Mouse (Mus musculus): ENCODE data around the gene Tnfsf12. TPM values are rescaled to one million over a fixed set of nuclear protein-coding genes. Genes with fewer than 3 reads are reported as not detected.
A peak's percentile ranks its signal among the peaks of the same experiment; 100 is the strongest.

Gene Tnfsf12
- total RNA-seq, 2 experiments from 2014 or later, result 6.7 to 8.3 TPM

- no peak for DNase-seq (ENCODE audit: low spot score in 2 of 2)
These were observed 38.8 kb downstream of the Tnfsf12 start for GRCm38 (mm10) chr11:69656617-69657461.

- no peak for DNase-seq (ENCODE audit: low spot score in 2 of 2)
These were observed 39.6 kb downstream of the Tnfsf12 start for GRCm38 (mm10) chr11:69656065-69656455.

GRCm38 (mm10) chr11:69655264-69656064 is 40.2 kb downstream of the Tnfsf12 start, which contains the start of gene Sox15:
Gene Sox15 (plus strand): TSS chr11:69655314.
- DNase-seq (ENCODE audit: low spot score in 2 of 2), result peak; percentile 71 to 82

- DNase-seq (ENCODE audit: low spot score in 2 of 2), result no peak
These were observed 40.9 kb downstream of the Tnfsf12 start for GRCm38 (mm10) chr11:69654760-69655159.

GRCm38 (mm10) chr11:69653399-69653798 is 42.2 kb downstream of the Tnfsf12 start:
- DNase-seq (ENCODE audit: low spot score in 2 of 2), result no peak

- DNase-seq (ENCODE audit: low spot score in 2 of 2), result no peak
These were observed 49.8 kb downstream of the Tnfsf12 start for GRCm38 (mm10) chr11:69645860-69646259.

Small RNAs within 50 kb of the gene (microRNA-seq; reads per million reads assigned to microRNA genes)
- gene Mir1934, result 6.9 to 7.6 reads per million in 2 experiments

Other genes with a start within 250 kb of the Tnfsf12 start
- gene Dnah2, start 146.7 kb downstream of the Tnfsf12 start, total RNA-seq (2021), result 1 to 10 TPM; 8.0 to 8.6 TPM
- gene Efnb3, start 135.6 kb downstream of the Tnfsf12 start, total RNA-seq (2021), result 100 to 1,000 TPM; 203 to 217 TPM
- gene Wrap53, start 115.6 kb downstream of the Tnfsf12 start, total RNA-seq (2021), result 10 to 100 TPM in 1 of 2 experiments, 1 to 10 TPM in 1; 7.7 to 10.6 TPM
- 10 to 100 TPM; 31.4 to 31.8 TPM for gene Trp53, start 115.5 kb downstream of the Tnfsf12 start, total RNA-seq (2021)
- 100 to 1,000 TPM; 456 to 463 TPM for gene Atp1b2, start 89.9 kb downstream of the Tnfsf12 start, total RNA-seq (2021)
- not detected for gene Shbg, start 77.9 kb downstream of the Tnfsf12 start, total RNA-seq (2021)
- 10 to 100 TPM; 15.0 to 17.1 TPM for gene Sat2, start 73.8 kb downstream of the Tnfsf12 start, total RNA-seq (2021)
- 100 to 1,000 TPM in 1 of 2 experiments, 10 to 100 TPM in 1; 99.2 to 103 TPM for gene Fxr2, start 62.9 kb downstream of the Tnfsf12 start, total RNA-seq (2021)
- not detected for gene Sox15, start 40.5 kb downstream of the Tnfsf12 start, total RNA-seq (2021)
- gene Mpdu1, start 33.2 kb downstream of the Tnfsf12 start, total RNA-seq (2021), result 10 to 100 TPM; 85.9 to 89.9 TPM
- 10 to 100 TPM in 1 of 2 experiments, 1 to 10 TPM in 1; 8.4 to 11.5 TPM for gene Cd68, start 29.7 kb downstream of the Tnfsf12 start, total RNA-seq (2021)
- gene Eif4a1, start 23.4 kb downstream of the Tnfsf12 start, total RNA-seq (2021), result 100 to 1,000 TPM; 492 to 501 TPM
- 10 to 100 TPM; 88.0 to 98.7 TPM for gene Senp3, start 13.8 kb downstream of the Tnfsf12 start, total RNA-seq (2021)
- gene Tnfsf13, start 10.1 kb downstream of the Tnfsf12 start, total RNA-seq (2021), result 1 to 10 TPM; 1.1 to 1.2 TPM
- under 1 TPM; 0.69 to 0.76 TPM for gene Tnfsfm13, start 249 bp upstream of the Tnfsf12 start, total RNA-seq (2021)
- 10 to 100 TPM; 55.6 to 59.4 TPM for gene Polr2a, start 62.8 kb upstream of the Tnfsf12 start, total RNA-seq (2021)
- under 1 TPM in 1 of 2 experiments, not detected in 1; 0.22 TPM for gene Slc35g3, start 66.1 kb upstream of the Tnfsf12 start, total RNA-seq (2021)
- gene Zbtb4, start 70.1 kb upstream of the Tnfsf12 start, total RNA-seq (2021), result 10 to 100 TPM; 69.7 to 72.8 TPM
- 1 to 10 TPM; 1.1 to 1.6 TPM for gene Chrnb1, start 100.1 kb upstream of the Tnfsf12 start, total RNA-seq (2021)
- gene Fgf11, start 106.0 kb upstream of the Tnfsf12 start, total RNA-seq (2021), result 10 to 100 TPM; 26.8 to 26.9 TPM
- gene Tmem102, start 109.8 kb upstream of the Tnfsf12 start, total RNA-seq (2021), result not detected
- gene Gm39566, start 119.4 kb upstream of the Tnfsf12 start, total RNA-seq (2021), result not detected
- gene Spem2, start 122.6 kb upstream of the Tnfsf12 start, total RNA-seq (2021), result not detected
- gene Spem1, start 126.3 kb upstream of the Tnfsf12 start, total RNA-seq (2021), result under 1 TPM; 0.34 to 0.54 TPM
- 100 to 1,000 TPM; 227 to 245 TPM for gene Nlgn2, start 141.9 kb upstream of the Tnfsf12 start, total RNA-seq (2021)
- 100 to 1,000 TPM; 148 to 153 TPM for gene Tmem256, start 142.7 kb upstream of the Tnfsf12 start, total RNA-seq (2021)
- 10 to 100 TPM; 31.2 to 37.7 TPM for gene Plscr3, start 150.5 kb upstream of the Tnfsf12 start, total RNA-seq (2021)
- gene Tnk1, start 162.9 kb upstream of the Tnfsf12 start, total RNA-seq (2021), result under 1 TPM in 1 of 2 experiments, not detected in 1; 0.25 TPM
- gene Tmem95, start 182.2 kb upstream of the Tnfsf12 start, total RNA-seq (2021), result not detected
- under 1 TPM; 0.85 TPM for gene Kctd11, start 185.6 kb upstream of the Tnfsf12 start, total RNA-seq (2021)
- gene Acap1, start 199.7 kb upstream of the Tnfsf12 start, total RNA-seq (2021), result under 1 TPM; 0.16 to 0.21 TPM
- gene 2810408A11Rik, start 205.1 kb upstream of the Tnfsf12 start, total RNA-seq (2021), result 1 to 10 TPM; 2.4 to 2.5 TPM
- 100 to 1,000 TPM; 127 to 146 TPM for gene Neurl4, start 205.2 kb upstream of the Tnfsf12 start, total RNA-seq (2021)
- 10 to 100 TPM; 27.8 to 30.2 TPM for gene Gps2, start 218.0 kb upstream of the Tnfsf12 start, total RNA-seq (2021)
- gene Eif5a, start 226.1 kb upstream of the Tnfsf12 start, total RNA-seq (2021), result 100 to 1,000 TPM; 479 to 501 TPM
- gene Ybx2, start 239.9 kb upstream of the Tnfsf12 start, total RNA-seq (2021), result 1 to 10 TPM; 9.2 to 9.5 TPM

Data from layer of hippocampus, postnatal 10 days (tissue).